ENCODE assay signal across 7 mouse cellular contexts in genomic region chr4:124708518-124709477, GRCm38 (mm10). TPM values are rescaled to one million over a fixed set of nuclear protein-coding genes. Genes with fewer than 3 reads are reported as not detected.
DNase-seq lines count a peak whose midpoint lies in the region; TF ChIP-seq lines count a peak whose summit lies in the region.

No protein-coding gene starts in this region.

- no peaks in the 10 kb centered on the region for H3K79me2 ChIP-seq in liver, adult 2 months (ENCODE audit: control insufficient read depth, insufficient read depth, low read length)

- no peak overlapping the region for H3K4me3 ChIP-seq in embryonic fibroblast, embryonic 13.5 days (ENCODE audit: insufficient read depth, low read length)
- H3K4me3 ChIP-seq in liver, adult 2 months (ENCODE audit: insufficient read depth, low read depth, low read length), result peak overlapping the region; percentile 72

- no peaks in the 10 kb centered on the region for H3K36me3 ChIP-seq in liver, adult 2 months (ENCODE audit: control insufficient read depth, insufficient read depth, low read length)

- no peak for TF ChIP-seq CTCF in embryonic fibroblast, embryonic 13.5 days (IDR thresholded peaks at IDR 0.05; ENCODE audit: borderline replicate concordance, insufficient read depth, low read length)
- no peak for TF ChIP-seq CTCF in liver, adult 2 months (IDR thresholded peaks at IDR 0.05; ENCODE audit: low read depth, low read length)

- DNase-seq in adrenal gland, adult 18-20 months (ENCODE audit: low spot score in 2 of 2), result peak; percentile 93
- DNase-seq in heart, adult 9 months (ENCODE audit: low spot score in 2 of 2), result peak; percentile 94
- peak; percentile 90 for DNase-seq in kidney, adult 9 months
- peak; percentile 86 for DNase-seq in liver, adult 2 months (ENCODE audit: extremely low read depth, low read depth, low spot score)
- peak; percentile 33 to 63 for DNase-seq in monocyte, adult 2 months (ENCODE audit: low read depth in 1 of 2, low spot score in 2 of 2)
- peak; percentile 51 to 61 for DNase-seq in spleen, postnatal 14 days (ENCODE audit: low spot score in 2 of 2)

- WGBS in liver, adult 2 months, result under 1% methylated on average over 41 of the region's 41 CpGs

- no peaks in the 10 kb centered on the region for H3K27me3 ChIP-seq in liver, adult 2 months (ENCODE audit: control insufficient read depth, insufficient read depth, low read length)

- peak; percentile 55 for TF ChIP-seq POLR2A in embryonic fibroblast, embryonic 13.5 days (IDR thresholded peaks at IDR 0.05; ENCODE audit: low read depth, low read length)
- TF ChIP-seq POLR2A in liver, adult 2 months (IDR thresholded peaks at IDR 0.05; ENCODE audit: extremely low read depth, insufficient read depth, low read length), result peak; percentile 85

- peak overlapping the region; percentile 80 for H3K9ac ChIP-seq in liver, adult 2 months (ENCODE audit: low read depth, low read length)

- peaks cover 14% of the 10 kb centered on the region for H3K4me1 ChIP-seq in embryonic fibroblast, embryonic 13.5 days (ENCODE audit: control insufficient read depth, insufficient read depth, low read length)
- peaks cover 15% of the 10 kb centered on the region for H3K4me1 ChIP-seq in liver, adult 2 months (ENCODE audit: control insufficient read depth, insufficient read depth, low read length)

- H3K27ac ChIP-seq in embryonic fibroblast, embryonic 13.5 days (ENCODE audit: insufficient read depth, low read length), result peak overlapping the region; percentile 96
- peak overlapping the region; percentile 95 for H3K27ac ChIP-seq in liver, adult 2 months (replicated peaks; ENCODE audit: insufficient read depth, low read depth, low read length)

RNA-seq across cellular contexts. Expression of gene Sf3a3, which starts 5.8 kb away (rescaled TPM):
- total RNA-seq in adrenal gland, adult 18-20 months (2021), result 10 to 100 TPM; 33.1 to 34.9 TPM
- 64.6 and 70.7 TPM in 2 replicates for polyA plus RNA-seq in embryonic fibroblast, embryonic 13.5 days (2011; ENCODE audit: insufficient read length, low read depth, missing spikeins)
- total RNA-seq in liver, adult 2 months (2014; rRNA removed), result 12.1 and 15.1 TPM in 2 replicates
- 5.5 and 6.6 TPM in 2 replicates for polyA plus RNA-seq in liver, adult 2 months (2012; rRNA removed)

RNA-seq across cellular contexts. Expression of gene Fhl3, which starts 8.3 kb away (rescaled TPM):
- 10 to 100 TPM in 1 of 2 experiments, 1 to 10 TPM in 1; 6.3 to 15.0 TPM for total RNA-seq in adrenal gland, adult 18-20 months (2021)
- polyA plus RNA-seq in embryonic fibroblast, embryonic 13.5 days (2011; ENCODE audit: insufficient read length, low read depth, missing spikeins), result 135 and 148 TPM in 2 replicates
- 0.20 and 0.28 TPM in 2 replicates for total RNA-seq in liver, adult 2 months (2014; rRNA removed)
- polyA plus RNA-seq in liver, adult 2 months (2012; rRNA removed), result 0.95 and 1.5 TPM in 2 replicates

RNA-seq across cellular contexts. Expression of gene Utp11, which starts 15.4 kb away (rescaled TPM):
- total RNA-seq in adrenal gland, adult 18-20 months (2021), result 10 to 100 TPM; 32.5 to 35.7 TPM
- polyA plus RNA-seq in embryonic fibroblast, embryonic 13.5 days (2011; ENCODE audit: insufficient read length, low read depth, missing spikeins), result 51.1 and 51.9 TPM in 2 replicates
- total RNA-seq in liver, adult 2 months (2014; rRNA removed), result 9.3 and 11.6 TPM in 2 replicates
- polyA plus RNA-seq in liver, adult 2 months (2012; rRNA removed), result 4.2 and 5.5 TPM in 2 replicates

RNA-seq across cellular contexts. Expression of gene Inpp5b, which starts 32.9 kb away (rescaled TPM):
- total RNA-seq in adrenal gland, adult 18-20 months (2021), result 10 to 100 TPM; 16.9 to 18.8 TPM
- 33.5 and 48.3 TPM in 2 replicates for polyA plus RNA-seq in embryonic fibroblast, embryonic 13.5 days (2011; ENCODE audit: insufficient read length, low read depth, missing spikeins)
- 15.3 and 15.8 TPM in 2 replicates for total RNA-seq in liver, adult 2 months (2014; rRNA removed)
- 24.1 and 25.7 TPM in 2 replicates for polyA plus RNA-seq in liver, adult 2 months (2012; rRNA removed)

RNA-seq across cellular contexts. Expression of gene Pou3f1, which starts 52.2 kb away (rescaled TPM):
- not detected for total RNA-seq in adrenal gland, adult 18-20 months (2021)
- polyA plus RNA-seq in embryonic fibroblast, embryonic 13.5 days (2011; ENCODE audit: insufficient read length, low read depth, missing spikeins), result not detected in 2 replicates
- total RNA-seq in liver, adult 2 months (2014; rRNA removed), result not detected in 2 replicates
- 0.02 TPM in 1 of 2 replicates, not detected in the other for polyA plus RNA-seq in liver, adult 2 months (2012; rRNA removed)
